Mouse (Mus musculus) ovary, adult 18-20 months (tissue): ENCODE measurements around the gene Kpna1.

Experiments
- DNase-seq: peaks from one replicate; pipeline ENCODE4 v3.0.0; 2022; ENCODE audit warnings: low spot score, mixed read lengths

Kpna1 gene

GRCm38 (mm10) chr16:36071071-36071449 is 92.5 kb downstream of the Kpna1 start:
- no peak for DNase-seq

- peak; percentile 85 for DNase-seq
These were observed 93.2 kb downstream of the Kpna1 start, which contains the start of the genes Fam162a and Ccdc58 for GRCm38 (mm10) chr16:36071450-36072379. Gene Fam162a (minus strand): TSS chr16:36071594. Gene Ccdc58 (plus strand): TSS chr16:36071685.

- DNase-seq: no peak
These were observed 94.0 kb downstream of the Kpna1 start for GRCm38 (mm10) chr16:36072410-36073011.

GRCm38 (mm10) chr16:36074772-36075171 is 96.2 kb downstream of the Kpna1 start:
- no peak for DNase-seq

- DNase-seq: no peak
These were observed 101.4 kb downstream of the Kpna1 start for GRCm38 (mm10) chr16:36079916-36080315.
